Mouse (Mus musculus): ENCODE results near the gene Klhl35.

Klhl35 gene

GRCm38 (mm10) chr7:99465811-99466210, at the start of gene Klhl35:
Gene Klhl35 (plus strand): TSS chr7:99466004.
- ChIA-PET POLR2A (interaction anchor here in 2 of 4 experiments (0.6 to 10.6 kb wide), 4 partner anchors 13 to 304 kb away, joined by 3 to 184 read pairs (median 4); partner anchors contain the start of gene Rps3 (in 1 of the 2)), CTCF (interaction anchor here in 1 of 4 experiments (0.6 kb wide), 1 partner anchor 1845 kb away, joined by 4 read pairs; no protein-coding TSS in a partner anchor)

DNA sequence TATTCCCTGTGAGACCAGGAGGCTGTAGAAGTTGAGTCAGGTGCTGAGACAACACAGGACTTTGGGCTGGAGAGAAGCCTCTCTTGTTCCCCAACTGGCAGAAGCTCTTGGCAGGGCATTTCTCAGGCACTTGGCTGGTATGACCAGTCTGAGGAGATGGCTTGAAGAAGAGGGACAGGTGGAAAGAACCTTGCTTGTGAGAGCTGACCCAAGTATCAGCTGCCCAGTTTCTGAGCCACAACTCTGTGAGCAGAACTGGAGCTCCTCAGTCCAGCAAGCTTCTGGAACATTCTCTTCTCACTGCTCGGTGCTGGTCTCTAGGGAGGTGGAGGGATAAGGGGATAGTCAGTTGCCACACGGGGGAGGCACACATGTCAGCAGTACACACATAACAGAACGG, 46.5 kb upstream of the Klhl35 start:
- ChIA-PET CTCF (interaction anchor here in 1 of 4 experiments (1.3 kb wide), 1 partner anchor 14 kb away, joined by 5 read pairs; no protein-coding TSS in a partner anchor), POLR2A (interaction anchor here in 1 of 4 experiments (0.9 to 1.6 kb wide), 2 partner anchors 11 to 38 kb away, joined by 5 read pairs; partner anchors contain the start of gene Gdpd5)

DNA sequence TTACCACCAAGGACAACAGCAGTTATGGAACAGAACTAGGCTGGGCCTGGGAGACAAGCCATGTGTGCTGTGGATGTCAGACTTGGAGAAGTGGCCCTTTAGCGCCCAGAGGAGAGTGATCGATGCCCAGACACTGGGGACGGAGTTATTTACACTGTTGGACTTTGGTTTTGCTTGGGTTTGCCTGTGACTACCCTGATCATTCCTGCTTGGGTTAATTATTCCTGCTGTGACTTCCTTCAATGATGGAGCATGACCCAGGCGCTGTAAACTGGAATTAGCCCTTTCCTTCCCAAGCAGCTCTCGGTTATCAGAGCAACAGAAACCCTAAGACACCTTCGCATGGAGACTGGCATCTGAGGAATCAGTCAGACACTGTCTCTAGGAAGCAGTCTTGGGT, 44.8 kb upstream of the Klhl35 start:
- POLR2A ChIA-PET = interaction anchor here (0.6 to 1.6 kb wide), 5 partner anchors 9 to 40 kb away, joined by 3 to 5 read pairs (median 3); partner anchors contain the start of gene Gdpd5 (in 1 of the 4)
- CTCF ChIA-PET = interaction anchor here in 2 of 4 experiments (0.7 to 1.4 kb wide), 3 partner anchors 18 to 49 kb away, joined by 3 to 13 read pairs (median 4); no protein-coding TSS in a partner anchor

DNA sequence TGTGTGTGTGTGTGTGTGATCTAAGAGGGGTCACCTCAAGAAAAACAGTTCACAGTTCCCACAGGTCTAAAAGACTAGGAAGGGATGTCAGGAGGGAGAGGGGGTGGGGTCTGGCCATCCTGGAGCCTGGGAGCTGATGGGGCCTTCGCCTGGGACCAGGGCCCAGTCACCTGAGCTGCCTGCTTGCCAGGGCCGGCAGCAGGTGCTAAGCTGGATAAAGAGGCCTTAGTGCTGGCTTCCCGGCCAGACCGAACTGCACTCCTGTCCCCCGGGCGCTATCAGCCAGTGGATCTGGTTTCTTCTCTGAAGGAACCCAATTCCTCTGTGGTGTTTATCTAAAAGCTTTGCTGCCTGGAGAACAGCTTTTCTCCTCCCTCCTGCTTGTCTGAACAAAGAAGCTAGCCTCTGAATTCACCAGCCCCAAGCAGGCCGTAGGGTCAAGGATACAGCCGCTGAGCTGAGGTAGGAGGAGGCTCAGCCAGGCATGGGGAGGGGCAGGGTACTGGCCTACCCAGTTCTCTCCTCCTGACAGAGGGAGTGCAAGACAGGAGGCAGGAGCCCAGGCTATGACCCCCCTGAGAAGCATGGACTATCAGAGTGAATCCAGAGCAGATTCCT, 41.2 kb upstream of the Klhl35 start:
- ChIA-PET CTCF (interaction anchor here in 3 of 4 experiments (0.5 to 1.8 kb wide), 6 partner anchors 10 to 1871 kb away, joined by 3 to 9 read pairs (median 3); no protein-coding TSS in a partner anchor), POLR2A (interaction anchor here in 2 of 4 experiments (1.0 to 2.1 kb wide), 8 partner anchors 8 to 59 kb away, joined by 3 to 6 read pairs (median 4); partner anchors contain the start of gene Rps3 (in 1 of the 2))

- ChIA-PET CTCF (interaction anchor here in 2 of 4 experiments (0.7 to 2.5 kb wide), 4 partner anchors 13 to 1870 kb away, joined by 3 to 8 read pairs (median 4); no protein-coding TSS in a partner anchor), POLR2A (interaction anchor here in 2 of 4 experiments (0.6 to 2.1 kb wide), 5 partner anchors 13 to 854 kb away, joined by 3 to 5 read pairs (median 4); partner anchors contain the start of gene Rps3 (in 1 of the 2))
These were observed 40.1 kb upstream of the Klhl35 start for GRCm38 (mm10) chr7:99425706-99426105.

- CTCF ChIA-PET = interaction anchor here (0.7 to 2.5 kb wide), 7 partner anchors 11 to 52 kb away, joined by 3 to 12 read pairs (median 4); no protein-coding TSS in a partner anchor
These were observed 38.8 kb upstream of the Klhl35 start for GRCm38 (mm10) chr7:99427031-99427430.

DNA sequence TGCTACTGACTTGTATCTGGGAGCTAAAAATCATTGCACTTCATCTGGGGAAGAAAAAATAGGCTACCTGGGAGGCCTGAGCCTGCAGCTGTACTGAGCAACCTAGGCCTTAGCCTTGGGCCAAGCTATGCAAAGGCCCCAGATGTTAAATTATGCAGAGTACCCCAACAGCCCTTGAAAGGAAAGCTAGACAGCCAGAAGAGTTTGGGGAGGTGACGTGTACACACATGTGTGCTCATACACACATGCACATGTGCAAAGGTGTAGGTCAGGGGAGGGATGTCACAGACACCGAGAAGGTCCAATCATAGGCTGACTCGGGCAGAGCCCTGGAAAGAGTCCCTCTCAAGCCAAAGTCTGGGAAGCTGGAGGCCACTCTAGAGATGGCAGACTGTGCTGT, 37.8 kb upstream of the Klhl35 start:
- CTCF ChIA-PET = interaction anchor here (0.6 to 2.5 kb wide), 6 partner anchors 11 to 198 kb away, joined by 3 to 12 read pairs (median 6); partner anchors contain the start of gene Map6 (in 1 of the 4)
- POLR2A ChIA-PET = interaction anchor here in 2 of 4 experiments (1.0 to 2.2 kb wide), 5 partner anchors 10 to 47 kb away, joined by 3 to 8 read pairs (median 4); partner anchors contain the start of gene Gdpd5 (in 1 of the 2)

More at GRCm38 (mm10) chr7:99427031-99427430, 38.8 kb upstream of the Klhl35 start:
- POLR2A ChIA-PET = interaction anchor here in 3 of 4 experiments (0.6 to 2.2 kb wide), 7 partner anchors 11 to 48 kb away, joined by 3 to 8 read pairs (median 4); no protein-coding TSS in a partner anchor

DNA sequence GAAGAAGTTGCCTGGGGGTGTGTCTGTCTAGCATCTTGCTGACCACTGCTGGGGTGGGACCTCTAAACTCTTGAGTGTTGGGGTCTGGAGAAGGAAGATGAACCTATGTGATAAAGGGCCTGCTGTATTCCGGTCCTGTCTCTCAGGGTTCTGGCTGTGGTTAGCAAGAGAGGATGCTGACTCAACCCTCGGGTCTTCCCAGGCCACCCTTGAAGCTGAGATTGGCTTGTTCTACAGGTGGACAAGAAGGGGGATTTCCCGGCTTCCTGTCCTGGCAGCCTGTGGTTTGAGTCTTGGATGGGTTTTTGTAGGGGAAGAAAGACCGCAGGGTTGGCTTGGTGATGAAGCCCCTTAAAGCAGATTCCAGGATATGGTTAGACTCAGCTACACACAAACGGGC, 37.0 kb upstream of the Klhl35 start:
- POLR2A ChIA-PET = interaction anchor here in 2 of 4 experiments (0.6 to 1.9 kb wide), 5 partner anchors 10 to 73 kb away, joined by 3 to 4 read pairs (median 3); partner anchors contain the start of gene Rps3 (in 1 of the 2)
- CTCF ChIA-PET = interaction anchor here in 1 of 4 experiments (0.6 kb wide), 1 partner anchor 10 kb away, joined by 3 read pairs; no protein-coding TSS in a partner anchor

- ChIA-PET CTCF (interaction anchor here in 2 of 4 experiments (1.0 to 1.2 kb wide), 3 partner anchors 9 to 42 kb away, joined by 3 to 4 read pairs (median 3); no protein-coding TSS in a partner anchor), POLR2A (interaction anchor here in 2 of 4 experiments (0.6 to 1.9 kb wide), 12 partner anchors 9 to 545 kb away, joined by 3 to 6 read pairs (median 3); partner anchors contain the start of gene Gdpd5 (in 1 of the 2))
These were observed 36.0 kb upstream of the Klhl35 start for GRCm38 (mm10) chr7:99429786-99430185.

- POLR2A ChIA-PET = interaction anchor here in 2 of 4 experiments (0.6 to 1.9 kb wide), 11 partner anchors 9 to 545 kb away, joined by 3 to 6 read pairs (median 3); partner anchors contain the start of gene Gdpd5 (in 2 of the 2)
- CTCF ChIA-PET = interaction anchor here in 2 of 4 experiments (0.6 to 1.2 kb wide), 4 partner anchors 9 to 560 kb away, joined by 3 to 4 read pairs (median 3); no protein-coding TSS in a partner anchor
These were observed 35.6 kb upstream of the Klhl35 start for GRCm38 (mm10) chr7:99430246-99430645.

DNA sequence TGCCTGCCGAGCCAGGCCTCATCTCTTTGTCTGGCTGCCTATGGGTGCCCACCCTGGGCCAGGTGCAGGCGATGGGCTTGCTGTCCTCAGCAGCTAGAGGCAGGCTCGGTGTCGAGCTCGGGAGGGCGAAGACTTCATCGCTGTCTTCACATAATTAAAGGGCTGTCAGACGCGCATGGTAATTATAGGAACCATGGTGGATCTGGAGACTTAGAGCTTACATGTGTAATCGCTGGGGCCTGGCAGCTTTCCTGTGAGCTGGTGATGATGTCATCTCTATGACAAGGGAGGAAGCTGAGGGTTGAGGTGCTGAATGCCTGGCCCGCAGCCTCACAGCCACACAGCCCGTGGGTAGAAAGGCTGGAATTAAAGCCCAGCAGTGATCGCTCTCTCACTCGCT, 33.6 kb upstream of the Klhl35 start:
- ChIA-PET POLR2A (interaction anchor here in 3 of 4 experiments (1.0 to 1.5 kb wide), 4 partner anchors 21 to 57 kb away, joined by 3 to 4 read pairs (median 3); no protein-coding TSS in a partner anchor), CTCF (interaction anchor here in 3 of 4 experiments (0.5 to 1.7 kb wide), 4 partner anchors 39 to 67 kb away, joined by 3 to 6 read pairs (median 4); no protein-coding TSS in a partner anchor)

DNA sequence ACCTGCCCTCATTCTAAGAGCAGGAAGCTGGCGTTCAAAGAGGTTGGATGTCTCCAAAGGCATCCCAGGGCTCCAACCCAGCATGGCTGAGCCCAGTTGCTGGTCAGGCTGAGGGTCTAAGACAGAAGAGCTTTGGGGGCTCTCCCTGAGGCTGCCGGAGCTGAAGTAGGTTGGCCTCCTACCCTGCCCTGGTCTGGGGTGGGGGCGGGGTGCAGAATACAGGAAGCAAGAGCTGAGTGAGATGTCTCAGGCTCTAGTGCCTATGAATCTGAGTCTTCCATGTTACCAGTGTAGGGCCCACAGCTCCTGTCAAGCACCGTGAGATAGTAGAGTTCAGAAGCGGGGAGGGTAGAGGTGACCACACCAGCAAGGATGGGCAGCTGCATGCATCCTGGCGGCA, 32.9 kb upstream of the Klhl35 start:
- CTCF ChIA-PET = interaction anchor here in 3 of 4 experiments (0.5 to 1.7 kb wide), 6 partner anchors 39 to 183 kb away, joined by 3 to 6 read pairs (median 4); no protein-coding TSS in a partner anchor
- POLR2A ChIA-PET = interaction anchor here in 3 of 4 experiments (0.8 to 1.5 kb wide), 5 partner anchors 8 to 45 kb away, joined by 3 to 4 read pairs (median 3); no protein-coding TSS in a partner anchor

DNA sequence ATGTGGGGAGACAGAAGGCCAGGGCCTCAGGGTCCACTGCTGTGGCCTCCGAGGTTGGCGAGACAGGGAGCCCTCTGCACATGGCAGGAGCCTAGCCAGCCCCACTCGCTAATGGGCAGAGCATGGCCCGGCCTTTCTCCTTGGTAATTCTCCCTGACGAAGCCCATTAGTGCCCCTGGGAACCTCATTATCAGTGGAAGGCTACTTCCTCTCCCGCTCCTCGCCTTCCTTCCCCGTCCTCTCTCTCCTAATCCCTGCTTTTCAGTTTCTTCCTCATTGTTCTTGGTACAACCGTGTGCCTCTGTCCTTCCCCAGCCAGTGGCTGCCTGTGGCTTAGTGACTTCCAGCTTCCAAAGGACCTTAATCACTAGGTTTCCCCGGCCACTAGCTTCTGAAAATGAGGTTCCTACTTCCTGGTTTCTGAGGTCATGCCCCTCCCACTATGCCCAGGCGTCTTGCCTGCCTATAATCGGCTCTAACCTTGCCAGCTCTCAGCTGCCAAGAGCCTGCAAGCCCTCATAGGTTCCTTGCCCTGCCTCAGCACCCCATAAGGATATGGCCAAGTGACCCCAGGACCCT, 31.0 kb upstream of the Klhl35 start:
- ChIA-PET CTCF (interaction anchor here in 1 of 4 experiments (0.6 kb wide), 2 partner anchors 10 to 69 kb away, joined by 3 to 7 read pairs; no protein-coding TSS in a partner anchor), POLR2A (interaction anchor here in 1 of 4 experiments (0.7 kb wide), 1 partner anchor 52 kb away, joined by 3 read pairs; no protein-coding TSS in a partner anchor)

DNA sequence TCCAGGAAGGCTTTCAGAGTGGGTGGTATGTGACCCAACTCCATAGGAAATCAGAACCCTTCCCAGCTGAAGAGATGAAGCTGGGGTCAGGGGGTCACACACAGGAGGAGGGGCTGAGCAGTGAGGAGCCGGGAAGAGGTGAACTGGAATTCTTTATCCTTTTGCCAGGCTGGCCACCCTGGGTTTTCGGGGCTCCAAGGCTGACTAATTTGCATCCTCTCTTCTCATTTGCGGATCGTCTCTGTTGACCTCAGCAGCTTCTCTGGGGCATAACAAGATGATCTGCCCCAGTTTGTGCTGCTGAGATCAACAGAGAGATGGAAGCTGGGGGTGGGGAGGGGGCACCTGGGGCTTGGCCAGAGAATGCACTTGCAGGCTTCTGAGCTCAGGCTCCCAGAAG, 29.3 kb upstream of the Klhl35 start:
- POLR2A ChIA-PET = interaction anchor here in 2 of 4 experiments (0.8 to 2.6 kb wide), 3 partner anchors 39 to 133 kb away, joined by 3 to 5 read pairs (median 3); no protein-coding TSS in a partner anchor
- CTCF ChIA-PET = interaction anchor here in 1 of 4 experiments (1.0 to 2.3 kb wide), 2 partner anchors 9 to 62 kb away, joined by 4 to 9 read pairs; no protein-coding TSS in a partner anchor

DNA sequence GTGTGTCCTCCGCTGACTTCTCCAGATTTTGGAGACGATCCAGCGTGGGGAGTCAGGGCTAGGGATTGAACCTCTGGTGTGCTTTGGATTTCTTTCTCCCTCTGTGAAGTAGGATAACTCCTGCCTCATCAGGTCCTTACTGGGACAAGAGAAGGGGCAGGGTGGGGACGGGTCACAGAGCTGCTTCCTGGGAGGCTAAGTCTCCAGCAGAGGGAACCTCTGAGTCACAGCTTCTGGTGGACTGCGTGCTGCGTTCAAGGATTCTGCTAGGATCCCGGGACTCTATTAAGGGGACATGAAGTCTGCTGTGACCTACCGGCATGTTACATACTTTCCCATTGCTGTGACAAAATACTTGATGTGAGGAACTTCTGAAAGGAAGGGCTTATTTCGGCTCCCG, 26.9 kb upstream of the Klhl35 start:
- POLR2A ChIA-PET = interaction anchor here in 3 of 4 experiments (0.7 to 1.9 kb wide), 16 partner anchors 9 to 133 kb away, joined by 3 to 5 read pairs (median 4); partner anchors contain the start of genes Gdpd5 (in 2 of the 3) and Rps3 (in 1 of the 3)
- CTCF ChIA-PET = interaction anchor here (0.6 to 4.2 kb wide), 40 partner anchors 8 to 592 kb away, joined by 3 to 16 read pairs (median 4); partner anchors contain the start of gene Gdpd5 (in 2 of the 4)

- POLR2A ChIA-PET = interaction anchor here in 1 of 4 experiments (0.9 kb wide), 1 partner anchor 12 kb away, joined by 3 read pairs; no protein-coding TSS in a partner anchor
These were observed 24.2 kb upstream of the Klhl35 start for GRCm38 (mm10) chr7:99441534-99442072.

DNA sequence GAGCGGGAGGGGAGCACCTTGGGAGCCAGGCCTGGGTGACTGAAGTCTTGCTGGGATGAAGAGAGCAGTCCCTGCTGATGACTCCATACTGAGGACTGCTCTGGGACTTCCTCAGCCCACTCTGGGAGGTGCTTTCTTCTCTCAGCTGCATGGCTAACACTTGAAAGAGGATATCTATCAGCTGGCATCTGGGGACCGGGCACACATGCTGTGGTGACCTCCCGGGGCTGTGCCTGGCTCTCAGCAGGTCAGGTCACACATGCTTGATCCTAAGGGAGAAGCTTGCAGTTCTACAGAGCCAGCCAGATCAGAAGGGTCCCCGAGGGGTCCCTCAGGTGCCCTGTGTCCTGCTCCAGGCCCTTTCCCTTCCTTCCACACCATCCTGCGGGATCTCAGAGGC, 22.6 kb upstream of the Klhl35 start:
- ChIA-PET CTCF (interaction anchor here in 2 of 4 experiments (0.6 to 3.0 kb wide), 3 partner anchors 68 to 669 kb away, joined by 3 to 9 read pairs (median 3); no protein-coding TSS in a partner anchor), POLR2A (interaction anchor here in 2 of 4 experiments (1.0 to 1.2 kb wide), 2 partner anchors 10 to 15 kb away, joined by 3 read pairs; no protein-coding TSS in a partner anchor)

More at GRCm38 (mm10) chr7:99441534-99442072, 24.2 kb upstream of the Klhl35 start:
- CTCF ChIA-PET = interaction anchor here in 1 of 4 experiments (3.0 to 4.2 kb wide), 2 partner anchors 61 to 67 kb away, joined by 9 to 11 read pairs; partner anchors contain the start of gene Gdpd5
